Mouse (Mus musculus) liver, embryonic 14.5 days (tissue): ENCODE measurements around the gene Ninj2. TPM values are rescaled to one million over a fixed set of nuclear protein-coding genes. Genes with fewer than 3 reads are reported as not detected.

Source experiments
- ATAC-seq: fragments of 200-750 bp; cut with Nextera tagmentation; 2 replicates; pipeline ENCODE4 v1.8.0; 2017; ENCODE audit warnings: moderate number of reproducible peaks, mild to moderate bottlenecking, moderate library complexity; ENCODE audit not compliant: insufficient read depth
- DNase-seq, 3 experiments: peaks; one replicate each; pipeline ENCODE4 v3.0.0-alpha.2; 2012 to 2013; ENCODE audit warnings: low read depth in 3 of 3, low spot score in 3 of 3
- H3K27ac ChIP-seq: fragments of 300-500 bp; sonication (generic); 2 replicates; pipeline ENCODE4 v1.5.1; 2014; ENCODE audit warnings: moderate library complexity, mild to moderate bottlenecking, control low read depth, inconsistent platforms
- H3K27me3 ChIP-seq: fragments of 300-500 bp; sonication (generic); 2 replicates; pipeline ENCODE4 v1.6.1; 2014; ENCODE audit warnings: mild to moderate bottlenecking, low read length, moderate library complexity; ENCODE audit not compliant: control insufficient read depth, insufficient read depth
- H3K36me3 ChIP-seq: fragments of 300-500 bp; sonication (generic); replicated peaks from 2 replicates; pipeline ENCODE4 v1.6.1; 2014; ENCODE audit warnings: low read depth; ENCODE audit not compliant: control insufficient read depth, insufficient read depth
- H3K4me1 ChIP-seq, 2 experiments: fragments of 200-500 bp in 1 of 2; fragments of 300-500 bp in 1 of 2; sonication (generic) in 1 of 2; replicated peaks; 2 replicates each; pipeline ENCODE4 v1.6.1; 2012 to 2014; ENCODE audit warnings: antibody characterized with exemption in 1 of 2, inconsistent platforms in 1 of 2, low read length in 1 of 2; ENCODE audit not compliant: control insufficient read depth in 2 of 2, insufficient read depth in 2 of 2
- H3K4me2 ChIP-seq: fragments of 300-500 bp; sonication (generic); 2 replicates; pipeline ENCODE4 v1.6.1; 2014; ENCODE audit warnings: low read depth, mild to moderate bottlenecking, control low read depth, moderate library complexity
- H3K4me3 ChIP-seq, 2 experiments: fragments of 200-500 bp in 1 of 2; fragments of 300-500 bp in 1 of 2; sonication (generic) in 1 of 2; 2 replicates each; pipeline ENCODE4 v1.5.1; 2012 to 2014; ENCODE audit warnings: low read depth in 2 of 2, low read length in 2 of 2, mild to moderate bottlenecking in 2 of 2, control low read depth in 1 of 2, inconsistent platforms in 1 of 2, moderate library complexity in 1 of 2; ENCODE audit not compliant: insufficient read depth in 1 of 2
- H3K9ac ChIP-seq: fragments of 300-500 bp; sonication (generic); replicated peaks from 2 replicates; pipeline ENCODE4 v1.6.1; 2014; ENCODE audit warnings: mild to moderate bottlenecking, control low read depth, moderate library complexity
- H3K9me3 ChIP-seq: fragments of 300-500 bp; sonication (generic); 2 replicates; pipeline ENCODE4 v1.6.1; 2016; ENCODE audit warnings: low read length, mixed read lengths; ENCODE audit not compliant: control insufficient read depth
- CTCF ChIP-seq: IDR thresholded peaks from 2 replicates; pipeline ENCODE4 v1.5.1; 2016; ENCODE audit warnings: antibody characterized with exemption, low read depth, control low read depth
- EP300 ChIP-seq: IDR thresholded peaks from 2 replicates; pipeline ENCODE4 v1.6.1; 2016; ENCODE audit warnings: antibody characterized with exemption, low read depth
- WGBS: fragments of 180-500 bp; shearing (Covaris S2); extraction: QIAGEN DNeasy Blood & Tissue Kit; methylation state at CpG from one replicate; pipeline ENCODE4 v1.1.7; 2014; ENCODE audit not compliant: insufficient replicate concordance; 5-methylcytosine and 5-hydroxymethylcytosine counted together
- polyA plus RNA-seq, 2 experiments: library from polyadenylated mRNA; depleted of rRNA in 1 of 2; stranded (reverse) in 1 of 2; unstranded in 1 of 2; fragments of >200 nt; fragmentation: Nextera tagmentation in 1 of 2; extraction: Ambion mirVana in 1 of 2; gene quantifications; 2 replicates each; pipeline versions ENCODE4 v1.2.1 to v1.2.3; 2012 to 2014

Gene Ninj2
- polyA plus RNA-seq, 2 experiments: 0.33 TPM; not detected in 1

DNA sequence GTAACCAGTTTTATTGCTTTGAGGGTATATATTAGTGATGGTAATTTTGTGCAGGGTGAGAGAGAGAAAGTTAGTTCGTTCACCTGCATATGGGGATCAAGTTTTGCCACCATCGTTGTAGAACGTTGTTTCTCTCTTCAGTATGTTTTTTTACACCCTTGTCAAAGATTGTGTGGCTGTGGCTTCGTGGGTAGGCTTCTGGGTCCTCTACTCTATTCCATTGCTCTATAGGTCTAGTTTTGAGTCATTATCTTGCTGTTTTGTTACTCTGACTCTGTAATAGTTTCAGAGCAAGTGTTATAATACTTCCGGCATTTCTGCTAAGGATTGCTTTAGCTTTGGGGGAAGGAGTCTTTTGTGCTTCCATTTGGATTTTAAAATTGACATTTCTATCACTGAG is 26.7 kb downstream of the Ninj2 start:
- H3K27ac ChIP-seq: no peak overlapping the region
- no peaks in the 10 kb centered on the region for H3K36me3 ChIP-seq
- no peak for ATAC-seq
- H3K27me3 ChIP-seq: no peaks in the 10 kb centered on the region
- H3K4me1 ChIP-seq: no peaks in the 10 kb centered on the region
- H3K9ac ChIP-seq: no peak overlapping the region
- H3K4me2 ChIP-seq: no peak overlapping the region
- no peak for DNase-seq
- 60% methylated on average over 5 of the region's 5 CpGs for WGBS
- no peaks in the 10 kb centered on the region for H3K9me3 ChIP-seq
- TF ChIP-seq CTCF: no peak
- no peak for TF ChIP-seq EP300
- H3K4me3 ChIP-seq: no peak overlapping the region

DNA sequence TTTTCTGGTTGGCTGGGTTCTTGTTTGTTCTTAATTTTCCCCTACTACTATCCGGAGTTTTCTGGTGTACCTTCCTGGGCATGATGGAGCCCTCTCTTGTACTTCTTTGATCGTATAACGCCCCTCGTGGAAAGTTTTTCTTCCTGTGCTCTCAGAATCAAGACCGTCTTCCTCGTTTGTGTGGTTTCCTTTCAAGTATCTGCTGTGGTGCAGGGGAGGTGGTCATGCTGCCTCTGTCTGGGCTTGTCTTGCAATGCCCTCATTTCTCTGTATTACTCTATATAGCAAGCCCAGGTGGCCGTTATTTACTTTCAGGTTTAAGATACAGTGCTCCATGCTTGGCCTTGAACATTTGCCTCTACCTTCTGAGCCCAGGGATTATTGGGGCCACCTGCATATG is 31.5 kb downstream of the Ninj2 start:
- WGBS: 27% methylated on average over 7 of the region's 7 CpGs
- no peak for ATAC-seq

DNA sequence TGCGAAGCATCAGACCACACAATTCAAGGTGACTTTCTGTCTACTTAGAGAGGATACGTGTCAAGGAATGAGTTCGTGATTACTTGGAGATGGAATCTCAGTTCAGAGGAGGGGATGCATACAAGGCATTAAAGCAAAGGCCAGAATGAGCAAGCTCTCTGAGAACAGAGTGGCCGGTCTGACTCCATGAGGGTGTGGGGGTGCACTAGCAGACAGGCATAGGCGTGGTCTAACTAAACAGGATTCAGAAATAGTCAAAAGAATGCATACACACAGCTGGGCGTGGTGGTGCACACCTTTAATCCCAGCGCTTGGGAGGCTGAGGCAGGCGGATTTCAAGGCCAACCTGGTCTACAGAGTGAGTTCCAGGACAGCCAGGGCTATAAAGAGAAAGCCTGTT is 33.3 kb downstream of the Ninj2 start:
- no peak overlapping the region for H3K4me3 ChIP-seq
- H3K27me3 ChIP-seq: no peaks in the 10 kb centered on the region
- DNase-seq: no peak
- 72% methylated on average over 8 of the region's 8 CpGs for WGBS
- ATAC-seq: no peak
- no peaks in the 10 kb centered on the region for H3K4me1 ChIP-seq
- no peak overlapping the region for H3K9ac ChIP-seq
- H3K4me2 ChIP-seq: no peak overlapping the region
- H3K27ac ChIP-seq: no peak overlapping the region
- H3K9me3 ChIP-seq: no peaks in the 10 kb centered on the region
- no peaks in the 10 kb centered on the region for H3K36me3 ChIP-seq
- TF ChIP-seq EP300 (no peak), CTCF (no peak)

More for the DNA sequence above, 31.5 kb downstream of the Ninj2 start:
- Histone ChIP-seq H3K4me1 (no peaks in the 10 kb centered on the region), H3K4me2 (no peak overlapping the region), H3K27ac (no peak overlapping the region), H3K9ac (no peak overlapping the region), H3K27me3 (no peaks in the 10 kb centered on the region), H3K9me3 (no peaks in the 10 kb centered on the region), H3K36me3 (no peaks in the 10 kb centered on the region), H3K4me3 (no peak overlapping the region)
- DNase-seq: no peak
- no peak for TF ChIP-seq CTCF
- TF ChIP-seq EP300: no peak

DNA sequence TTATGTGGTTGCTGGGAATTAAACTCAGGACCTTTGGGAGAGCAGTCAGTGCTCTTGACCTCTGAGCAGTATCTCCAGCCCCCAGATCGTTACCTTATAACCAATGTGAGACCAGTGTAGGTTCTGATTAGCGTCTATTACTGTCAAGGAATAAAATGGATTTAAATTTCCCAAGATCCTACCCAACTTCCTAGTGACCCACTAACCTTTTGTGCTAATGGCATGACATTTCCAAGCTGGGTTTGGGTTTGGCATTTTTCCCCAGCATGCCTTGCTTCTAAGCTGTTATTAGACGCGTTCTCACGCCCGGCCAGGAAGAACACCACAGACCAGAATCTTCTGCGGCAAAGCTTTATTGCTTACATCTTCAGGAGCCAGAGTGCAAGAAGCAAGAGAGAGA is 34.2 kb downstream of the Ninj2 start:
- WGBS: 84% methylated on average over 7 of the region's 7 CpGs
- no peaks in the 10 kb centered on the region for H3K9me3 ChIP-seq
- no peak overlapping the region for H3K27ac ChIP-seq
- no peak overlapping the region for H3K9ac ChIP-seq
- H3K36me3 ChIP-seq: no peaks in the 10 kb centered on the region
- no peaks in the 10 kb centered on the region for H3K4me1 ChIP-seq
- no peaks in the 10 kb centered on the region for H3K27me3 ChIP-seq
- DNase-seq (no peak), ATAC-seq (no peak)
- H3K4me2 ChIP-seq: no peak overlapping the region
- H3K4me3 ChIP-seq: no peak overlapping the region
- TF ChIP-seq EP300: no peak
- no peak for TF ChIP-seq CTCF

DNA sequence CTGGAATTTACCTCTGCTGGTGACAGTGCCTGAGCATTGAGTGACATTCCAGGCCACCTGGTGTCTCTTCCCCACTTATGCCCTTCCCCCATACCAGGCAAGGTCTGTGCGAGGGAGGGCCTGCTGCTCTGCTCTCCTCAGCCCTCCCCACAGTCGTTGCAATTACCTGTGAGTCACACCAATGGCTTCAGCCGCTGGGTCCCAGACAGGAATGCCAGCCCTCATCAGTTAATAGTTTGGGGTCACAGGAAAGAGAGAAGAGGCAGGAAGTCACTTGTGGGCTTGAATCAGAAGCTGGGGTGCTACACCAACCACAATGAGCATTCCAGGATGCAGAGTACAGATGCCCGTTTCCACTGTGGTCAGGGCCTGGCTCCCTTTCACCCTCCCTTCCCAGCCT is 41.6 kb downstream of the Ninj2 start:
- no peak overlapping the region for H3K9ac ChIP-seq
- H3K27me3 ChIP-seq: no peaks in the 10 kb centered on the region
- 49% methylated on average over 4 of the region's 4 CpGs for WGBS
- DNase-seq (no peak), ATAC-seq (no peak)
- no peaks in the 10 kb centered on the region for H3K9me3 ChIP-seq
- no peak overlapping the region for H3K27ac ChIP-seq
- no peak overlapping the region for H3K4me3 ChIP-seq
- no peak for TF ChIP-seq EP300
- TF ChIP-seq CTCF: no peak
- no peaks in the 10 kb centered on the region for H3K36me3 ChIP-seq
- no peaks in the 10 kb centered on the region for H3K4me1 ChIP-seq
- no peak overlapping the region for H3K4me2 ChIP-seq

DNA sequence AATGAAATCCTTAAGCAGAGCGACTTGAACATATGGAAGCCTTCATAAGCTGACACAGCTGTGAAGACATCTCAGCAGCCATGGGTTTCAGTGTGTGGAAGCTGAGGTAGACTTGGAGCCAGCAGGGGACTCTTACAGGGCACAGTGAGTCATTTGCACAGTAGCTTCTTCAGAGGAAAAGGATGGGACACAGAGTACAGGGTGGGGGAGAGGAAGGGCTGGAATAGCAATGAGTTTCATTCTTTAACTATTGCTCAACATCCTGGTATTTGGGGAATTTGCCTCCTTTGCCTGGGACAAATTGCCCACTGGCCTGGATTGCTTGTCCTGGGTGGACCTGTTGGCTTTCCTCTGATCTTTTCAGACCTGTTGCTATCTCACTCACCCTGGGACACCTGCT is 52.3 kb downstream of the Ninj2 start:
- Histone ChIP-seq H3K4me2 (no peak overlapping the region), H3K9me3 (no peaks in the 10 kb centered on the region), H3K27ac (no peak overlapping the region), H3K4me1 (peaks cover 0 to 10% of the 10 kb centered on the region in 2 experiments; a peak in 2 of 4 replicates), H3K9ac (no peak overlapping the region), H3K36me3 (no peaks in the 10 kb centered on the region), H3K27me3 (no peaks in the 10 kb centered on the region), H3K4me3 (no peak overlapping the region)
- DNase-seq (no peak), ATAC-seq (no peak)
- TF ChIP-seq CTCF (no peak), EP300 (no peak)
- WGBS: 34% methylated on average over 1 of the region's 1 CpGs
